Mouse (Mus musculus): ENCODE measurements around the gene Naa60. TPM values are rescaled to one million over a fixed set of nuclear protein-coding genes. Genes with fewer than 3 reads are reported as not detected.

Gene Naa60
- polyA plus RNA-seq (2015; fragmentation: Illumina TruSeq; extraction: RNeasy Lipid Tissue Mini Kit (QIAGEN cat#74804); ENCODE audit: insufficient read depth, low replicate concordance): 92.9 TPM

GRCm38 (mm10) chr16:3872216-3873047, at the start of gene Naa60:
TSS of gene Naa60 (plus strand) at chr16:3872375.

GRCm38 (mm10) chr16:3830588-3831109, 41.5 kb upstream of the Naa60 start, which contains the start of gene Olfr15:
TSS of gene Olfr15 (plus strand) at chr16:3830878.

GRCm38 (mm10) chr16:3846711-3847518, 25.3 kb upstream of the Naa60 start, which contains the start of gene Zfp174:
TSS of gene Zfp174 (plus strand) at chr16:3847268.

GRCm38 (mm10) chr16:3884201-3885064, 12.3 kb downstream of the Naa60 start, which contains the start of the genes Zfp597 and Gm20695:
TSS of gene Zfp597 (minus strand) at chr16:3884561.
TSS of gene Gm20695 (plus strand) at chr16:3884648.

GRCm38 (mm10) chr16:3908537-3909111, 36.4 kb downstream of the Naa60 start, which contains the start of the genes 1700037C18Rik and Cluap1:
TSS of gene 1700037C18Rik (minus strand) at chr16:3908689.
TSS of gene Cluap1 (plus strand) at chr16:3908801.

Other genes starting within 250 kb of the Naa60 start
- gene Mefv, start 154.3 kb upstream of the Naa60 start, polyA plus RNA-seq (2015; fragmentation: Illumina TruSeq; extraction: RNeasy Lipid Tissue Mini Kit (QIAGEN cat#74804); ENCODE audit: insufficient read depth, low replicate concordance): 21.6 TPM
- gene Zfp263, start 128.3 kb upstream of the Naa60 start, polyA plus RNA-seq (2015; fragmentation: Illumina TruSeq; extraction: RNeasy Lipid Tissue Mini Kit (QIAGEN cat#74804); ENCODE audit: insufficient read depth, low replicate concordance): 86.3 TPM
- not detected for gene Olfr15, start 41.5 kb upstream of the Naa60 start, polyA plus RNA-seq (2015; fragmentation: Illumina TruSeq; extraction: RNeasy Lipid Tissue Mini Kit (QIAGEN cat#74804); ENCODE audit: insufficient read depth, low replicate concordance)
- gene Zfp174, start 25.1 kb upstream of the Naa60 start, polyA plus RNA-seq (2015; fragmentation: Illumina TruSeq; extraction: RNeasy Lipid Tissue Mini Kit (QIAGEN cat#74804); ENCODE audit: insufficient read depth, low replicate concordance): 2.0 TPM
- gene Zfp597, start 12.2 kb downstream of the Naa60 start, polyA plus RNA-seq (2015; fragmentation: Illumina TruSeq; extraction: RNeasy Lipid Tissue Mini Kit (QIAGEN cat#74804); ENCODE audit: insufficient read depth, low replicate concordance): 33.8 TPM
- gene Gm20695, start 12.3 kb downstream of the Naa60 start, polyA plus RNA-seq (2015; fragmentation: Illumina TruSeq; extraction: RNeasy Lipid Tissue Mini Kit (QIAGEN cat#74804); ENCODE audit: insufficient read depth, low replicate concordance): 0.79 TPM
- 3.5 TPM for gene 1700037C18Rik, start 36.3 kb downstream of the Naa60 start, polyA plus RNA-seq (2015; fragmentation: Illumina TruSeq; extraction: RNeasy Lipid Tissue Mini Kit (QIAGEN cat#74804); ENCODE audit: insufficient read depth, low replicate concordance)
- gene Cluap1, start 36.4 kb downstream of the Naa60 start, polyA plus RNA-seq (2015; fragmentation: Illumina TruSeq; extraction: RNeasy Lipid Tissue Mini Kit (QIAGEN cat#74804); ENCODE audit: insufficient read depth, low replicate concordance): 30.9 TPM
- 33.9 TPM for gene Nlrc3, start 104.3 kb downstream of the Naa60 start, polyA plus RNA-seq (2015; fragmentation: Illumina TruSeq; extraction: RNeasy Lipid Tissue Mini Kit (QIAGEN cat#74804); ENCODE audit: insufficient read depth, low replicate concordance)
- 42.3 TPM for gene Slx4, start 131.4 kb downstream of the Naa60 start, polyA plus RNA-seq (2015; fragmentation: Illumina TruSeq; extraction: RNeasy Lipid Tissue Mini Kit (QIAGEN cat#74804); ENCODE audit: insufficient read depth, low replicate concordance)
- 0.18 TPM for gene Dnase1, start 164.6 kb downstream of the Naa60 start, polyA plus RNA-seq (2015; fragmentation: Illumina TruSeq; extraction: RNeasy Lipid Tissue Mini Kit (QIAGEN cat#74804); ENCODE audit: insufficient read depth, low replicate concordance)
- 58.1 TPM for gene Trap1, start 205.5 kb downstream of the Naa60 start, polyA plus RNA-seq (2015; fragmentation: Illumina TruSeq; extraction: RNeasy Lipid Tissue Mini Kit (QIAGEN cat#74804); ENCODE audit: insufficient read depth, low replicate concordance)

Data from spleen, adult 10 weeks (tissue).